Mouse (Mus musculus) erythroblast, embryonic 14.5 days (primary cell): ENCODE results near the gene Wwc1. TPM values are rescaled to one million over a fixed set of nuclear protein-coding genes. Genes with fewer than 3 reads are reported as not detected.
"Not testable (repeated sequence)": the region's sequence is repeated elsewhere in the genome, so short reads cannot be mapped to it uniquely, and the experiment has no call there.

ENCODE experiments used
- H3K27me3 ChIP-seq: 2 replicates; pipeline ENCODE4 v1.6.1; 2012; ENCODE audit warnings: inconsistent platforms; ENCODE audit not compliant: control insufficient read depth
- H3K36me3 ChIP-seq: 2 replicates; pipeline ENCODE4 v1.6.1; 2012; ENCODE audit warnings: mild to moderate bottlenecking, inconsistent platforms; ENCODE audit not compliant: control insufficient read depth
- H3K4me1 ChIP-seq: 2 replicates; pipeline ENCODE4 v1.6.1; 2012; ENCODE audit warnings: inconsistent platforms; ENCODE audit not compliant: control insufficient read depth
- H3K4me3 ChIP-seq: replicated peaks from 2 replicates; pipeline ENCODE3; 2012; ENCODE audit warnings: moderate library complexity, mild to moderate bottlenecking, inconsistent platforms
- H3K9me3 ChIP-seq: 2 replicates; pipeline ENCODE4 v1.6.1; 2012; ENCODE audit warnings: low read length, inconsistent platforms, mixed read lengths; ENCODE audit not compliant: control insufficient read depth
- GATA1 ChIP-seq: IDR thresholded peaks from 2 replicates; pipeline ENCODE4 v1.6.1; 2012; ENCODE audit warnings: low read length, inconsistent platforms, mixed read lengths
- TAL1 ChIP-seq: IDR thresholded peaks from 3 replicates; pipeline ENCODE4 v1.6.1; 2012; ENCODE audit warnings: low read length, inconsistent platforms, mixed read lengths
- polyA plus RNA-seq: library from polyadenylated mRNA; stranded (reverse); fragments of >175 nt; gene quantifications from 2 replicates; pipeline ENCODE4 v1.2.3, GENCODE M21; 2012

Gene Wwc1
- polyA plus RNA-seq, 1 experiment: 0.02 TPM

GRCm38 (mm10) chr11:35798495-35798820 lies 181.9 kb downstream of the Wwc1 start:
- H3K27me3 ChIP-seq: peaks cover 59% of the 10 kb centered on the region
- H3K4me1 ChIP-seq: no peaks in the 10 kb centered on the region; the same call in 1 of the 2 replicates
- TF ChIP-seq GATA1: no peak
- no peak for TF ChIP-seq TAL1
- no peak overlapping the region for H3K4me3 ChIP-seq
- no peaks in the 10 kb centered on the region for H3K36me3 ChIP-seq
- peaks cover 9% of the 10 kb centered on the region for H3K9me3 ChIP-seq

- Histone ChIP-seq H3K27me3 (peaks cover 59% of the 10 kb centered on the region), H3K4me3 (no peak overlapping the region), H3K36me3 (no peaks in the 10 kb centered on the region), H3K9me3 (peaks cover 9% of the 10 kb centered on the region), H3K4me1 (no peaks in the 10 kb centered on the region; the same call in 1 of the 2 replicates)
- TF ChIP-seq GATA1 (no peak), TAL1 (no peak)
Observed at GRCm38 (mm10) chr11:35797751-35798494, 182.4 kb downstream of the Wwc1 start.

- H3K9me3 ChIP-seq, H3K4me1 ChIP-seq, H3K4me3 ChIP-seq: not testable (repeated sequence)
- H3K36me3 ChIP-seq: peaks cover 14% of the 10 kb centered on the region
- H3K27me3 ChIP-seq: peaks cover 26% of the 10 kb centered on the region
Observed at GRCm38 (mm10) chr11:35792800-35793199, 187.5 kb downstream of the Wwc1 start.

- H3K27me3 ChIP-seq: no peaks in the 10 kb centered on the region
- TF ChIP-seq TAL1 (no peak), GATA1 (no peak)
- no peak overlapping the region for H3K4me3 ChIP-seq
- peaks cover 40% of the 10 kb centered on the region for H3K36me3 ChIP-seq
- H3K9me3 ChIP-seq: no peaks in the 10 kb centered on the region; the same call in 1 of the 2 replicates
- H3K4me1 ChIP-seq: no peaks in the 10 kb centered on the region
Observed at GRCm38 (mm10) chr11:35788443-35788842, 191.9 kb downstream of the Wwc1 start.

Other genes with a start within 250 kb of the Wwc1 start
- 0.01 TPM in 2 replicates for gene Pank3, start 211.0 kb downstream of the Wwc1 start, polyA plus RNA-seq
- not detected in 2 replicates for gene Fbll1, start 181.6 kb downstream of the Wwc1 start, polyA plus RNA-seq
- gene Rars, start 146.0 kb downstream of the Wwc1 start, polyA plus RNA-seq: 0.30 and 0.72 TPM in 2 replicates